Mouse (Mus musculus): Measurements from ENCODE around the gene Slc4a8. TPM values are rescaled to one million over a fixed set of nuclear protein-coding genes. Genes with fewer than 3 reads are reported as not detected.

Slc4a8 gene
- 11.0 and 13.9 TPM in 2 replicates for polyA plus RNA-seq (2012; rRNA removed)

GRCm38 (mm10) chr15:100761419-100762185 lies at the start of gene Slc4a8:
Slc4a8 (plus strand) TSS chr15:100761747.
- Histone ChIP-seq H3K4me1 (ENCODE audit: control insufficient read depth, insufficient read depth, insufficient read length) (peaks cover 15% of the 10 kb centered on the region), H3K27me3 (ENCODE audit: control insufficient read depth, insufficient read depth, low read length) (peaks cover 2% of the 10 kb centered on the region; the same call in 1 of the 2 replicates), H3K27ac (ENCODE audit: insufficient read depth, low read length) (peak within 1 kb of the TSS; percentile 74), H3K36me3 (ENCODE audit: control insufficient read depth, insufficient read depth, low read length) (no peaks in the 10 kb centered on the region), H3K4me3 (ENCODE audit: extremely low read depth, insufficient read depth, insufficient read length) (peak within 1 kb of the TSS; percentile 80)
- WGBS: 1% methylated on average over 63 of the region's 64 CpGs
- DNase-seq (ENCODE audit: low read depth in 1 of 2, low spot score in 2 of 2): peak; percentile 63 to 93
- TF ChIP-seq CTCF (IDR thresholded peaks at IDR 0.05; ENCODE audit: extremely low read depth, insufficient read depth, insufficient read length, insufficient replicate concordance) (peak; percentile 44; the same call in 1 of the 2 replicates), POLR2A (IDR thresholded peaks at IDR 0.05; ENCODE audit: low read depth, low read length) (no peak)

DNA sequence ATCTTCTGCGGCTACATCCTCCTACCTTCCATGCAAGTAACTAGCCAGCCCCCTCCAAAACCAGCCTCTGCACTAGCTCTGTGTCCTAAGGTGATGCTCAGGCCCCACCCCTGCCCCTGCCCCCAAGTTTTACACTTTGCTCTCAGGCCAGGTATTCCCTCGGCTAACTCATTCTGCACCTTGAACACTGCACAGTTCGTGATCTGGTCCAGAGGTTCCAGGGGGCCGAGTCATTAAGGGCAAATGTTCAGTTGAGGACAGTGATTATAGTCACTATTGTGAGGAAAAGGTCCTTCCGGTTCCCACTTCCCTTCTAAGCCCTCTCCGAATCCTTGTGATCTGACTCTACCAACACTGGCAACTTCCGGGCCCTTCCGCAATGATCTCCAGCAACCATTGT lies 47.1 kb upstream of the Slc4a8 start:
- no peak overlapping the region for H3K27ac ChIP-seq (ENCODE audit: insufficient read depth, low read length)
- no peaks in the 10 kb centered on the region for H3K27me3 ChIP-seq (ENCODE audit: control insufficient read depth, insufficient read depth, low read length)
- 92% methylated on average over 8 of the region's 8 CpGs for WGBS
- DNase-seq (ENCODE audit: low read depth in 1 of 2, low spot score in 2 of 2): no peak
- H3K4me1 ChIP-seq (ENCODE audit: control insufficient read depth, insufficient read depth, insufficient read length): peaks cover under 1% of the 10 kb centered on the region; the same call in 1 of the 2 replicates
- TF ChIP-seq POLR2A (IDR thresholded peaks at IDR 0.05; ENCODE audit: low read depth, low read length) (no peak), CTCF (IDR thresholded peaks at IDR 0.05; ENCODE audit: extremely low read depth, insufficient read depth, insufficient read length, insufficient replicate concordance) (no peak)
- H3K4me3 ChIP-seq (ENCODE audit: extremely low read depth, insufficient read depth, insufficient read length): no peak overlapping the region
- H3K36me3 ChIP-seq (ENCODE audit: control insufficient read depth, insufficient read depth, low read length): peaks cover 24% of the 10 kb centered on the region

- H3K27me3 ChIP-seq (ENCODE audit: control insufficient read depth, insufficient read depth, low read length): no peaks in the 10 kb centered on the region
Observed at GRCm38 (mm10) chr15:100715399-100715993, 46.1 kb upstream of the Slc4a8 start.

DNA sequence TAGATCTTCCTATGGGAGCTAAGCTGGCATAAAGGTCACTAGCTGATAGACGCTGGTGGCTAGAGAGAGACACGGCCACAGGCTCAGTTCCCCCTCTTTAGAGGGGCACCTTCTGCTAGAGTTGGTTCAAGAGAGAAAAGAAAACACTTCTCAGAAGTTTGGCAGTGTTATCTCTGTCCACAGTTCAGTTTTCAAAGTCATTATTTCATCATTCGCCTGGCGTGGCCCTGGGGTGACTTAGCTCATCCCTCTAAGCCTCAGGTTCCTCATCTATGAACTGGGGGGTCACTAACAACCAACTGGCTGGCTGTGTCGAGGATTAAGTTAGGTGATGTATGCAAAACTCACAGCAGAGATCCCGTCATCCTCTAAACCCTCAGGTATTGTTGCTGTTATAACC lies 43.6 kb upstream of the Slc4a8 start:
- TF ChIP-seq POLR2A (IDR thresholded peaks at IDR 0.05; ENCODE audit: low read depth, low read length): no peak
- TF ChIP-seq CTCF (IDR thresholded peaks at IDR 0.05; ENCODE audit: extremely low read depth, insufficient read depth, insufficient read length, insufficient replicate concordance): no peak
- DNase-seq (ENCODE audit: low read depth in 1 of 2, low spot score in 2 of 2): no peak
- Histone ChIP-seq H3K4me3 (ENCODE audit: extremely low read depth, insufficient read depth, insufficient read length) (no peak overlapping the region), H3K4me1 (ENCODE audit: control insufficient read depth, insufficient read depth, insufficient read length) (peaks cover 4% of the 10 kb centered on the region; the same call in 1 of the 2 replicates), H3K27me3 (ENCODE audit: control insufficient read depth, insufficient read depth, low read length) (no peaks in the 10 kb centered on the region), H3K27ac (ENCODE audit: insufficient read depth, low read length) (no peak overlapping the region), H3K36me3 (ENCODE audit: control insufficient read depth, insufficient read depth, low read length) (peaks cover 19% of the 10 kb centered on the region)
- 74% methylated on average over 6 of the region's 6 CpGs for WGBS

More at GRCm38 (mm10) chr15:100715399-100715993, 46.1 kb upstream of the Slc4a8 start:
- peaks cover 24% of the 10 kb centered on the region for H3K36me3 ChIP-seq (ENCODE audit: control insufficient read depth, insufficient read depth, low read length)
- H3K27ac ChIP-seq (ENCODE audit: insufficient read depth, low read length): no peak overlapping the region
- WGBS: 80% methylated on average over 9 of the region's 9 CpGs
- H3K4me3 ChIP-seq (ENCODE audit: extremely low read depth, insufficient read depth, insufficient read length): no peak overlapping the region
- DNase-seq (ENCODE audit: low read depth in 1 of 2, low spot score in 2 of 2): no peak
- H3K4me1 ChIP-seq (ENCODE audit: control insufficient read depth, insufficient read depth, insufficient read length): no peaks in the 10 kb centered on the region
- TF ChIP-seq POLR2A (IDR thresholded peaks at IDR 0.05; ENCODE audit: low read depth, low read length) (no peak), CTCF (IDR thresholded peaks at IDR 0.05; ENCODE audit: extremely low read depth, insufficient read depth, insufficient read length, insufficient replicate concordance) (no peak)

- Histone ChIP-seq H3K27me3 (ENCODE audit: control insufficient read depth, insufficient read depth, low read length) (no peaks in the 10 kb centered on the region), H3K36me3 (ENCODE audit: control insufficient read depth, insufficient read depth, low read length) (peaks cover 14% of the 10 kb centered on the region), H3K4me1 (ENCODE audit: control insufficient read depth, insufficient read depth, insufficient read length) (peaks cover 10% of the 10 kb centered on the region; the same call in 1 of the 2 replicates), H3K4me3 (ENCODE audit: extremely low read depth, insufficient read depth, insufficient read length) (no peak overlapping the region), H3K27ac (ENCODE audit: insufficient read depth, low read length) (no peak overlapping the region)
- whole genome bisulfite sequencing: 89% methylated on average over 11 of the region's 11 CpGs
- no peak for DNase-seq (ENCODE audit: low read depth in 1 of 2, low spot score in 2 of 2)
- TF ChIP-seq POLR2A (IDR thresholded peaks at IDR 0.05; ENCODE audit: low read depth, low read length): no peak
- peak; percentile 43; the same call in 1 of the 2 replicates for TF ChIP-seq CTCF (IDR thresholded peaks at IDR 0.05; ENCODE audit: extremely low read depth, insufficient read depth, insufficient read length, insufficient replicate concordance)
Observed at GRCm38 (mm10) chr15:100718572-100718971, 43.0 kb upstream of the Slc4a8 start.

- Histone ChIP-seq H3K36me3 (ENCODE audit: control insufficient read depth, insufficient read depth, low read length) (peaks cover 13% of the 10 kb centered on the region), H3K27me3 (ENCODE audit: control insufficient read depth, insufficient read depth, low read length) (no peaks in the 10 kb centered on the region), H3K27ac (ENCODE audit: insufficient read depth, low read length) (peak overlapping the region; percentile 59; the same call in 1 of the 2 replicates), H3K4me1 (ENCODE audit: control insufficient read depth, insufficient read depth, insufficient read length) (peaks cover 12% of the 10 kb centered on the region; the same call in 1 of the 2 replicates), H3K4me3 (ENCODE audit: extremely low read depth, insufficient read depth, insufficient read length) (no peak overlapping the region; the same call in 1 of the 2 replicates)
- no peak for DNase-seq (ENCODE audit: low read depth in 1 of 2, low spot score in 2 of 2)
- TF ChIP-seq CTCF (IDR thresholded peaks at IDR 0.05; ENCODE audit: extremely low read depth, insufficient read depth, insufficient read length, insufficient replicate concordance) (no peak), POLR2A (IDR thresholded peaks at IDR 0.05; ENCODE audit: low read depth, low read length) (no peak)
- 84% methylated on average over 5 of the region's 5 CpGs for WGBS
Observed at GRCm38 (mm10) chr15:100719217-100719616, 42.3 kb upstream of the Slc4a8 start.
